Comparison of ENCODE assay signal across 8 mouse cellular contexts in genomic region chr3:104992709-104993388, GRCm38 (mm10). TPM values are rescaled to one million over a fixed set of nuclear protein-coding genes. Genes with fewer than 3 reads are reported as not detected.
DNase-seq lines count a peak whose midpoint lies in the region; ATAC-seq and TF ChIP-seq lines count a peak whose summit lies in the region.

No protein-coding gene starts in this region.

- H3K36me3 ChIP-seq in embryonic facial prominence, embryonic 15.5 days, result no peaks in the 10 kb centered on the region
- no peaks in the 10 kb centered on the region for H3K36me3 ChIP-seq in limb, embryonic 12.5 days
- no peaks in the 10 kb centered on the region for H3K36me3 ChIP-seq in midbrain, embryonic 15.5 days (replicated peaks)

- TF ChIP-seq CTCF in bone marrow, adult 2 months (IDR thresholded peaks at IDR 0.05; ENCODE audit: control insufficient read depth, insufficient read depth, low read length), result peak; percentile 88

- H3K9ac ChIP-seq in embryonic facial prominence, embryonic 15.5 days, result no peak overlapping the region
- H3K9ac ChIP-seq in limb, embryonic 12.5 days (replicated peaks), result no peak overlapping the region
- H3K9ac ChIP-seq in midbrain, embryonic 15.5 days, result no peak overlapping the region

- DNase-seq in A20 (ENCODE audit: low read depth, low spot score), result peak; percentile 87
- DNase-seq in heart, adult 8-10 months (ENCODE audit: low spot score), result peak; percentile 92
- peak; percentile 75 to 89 for DNase-seq in kidney, adult 8-10 months
- DNase-seq in spleen, adult 18-20 months, result peak; percentile 55 to 79

- no peak for TF ChIP-seq POLR2A in bone marrow, adult 2 months (IDR thresholded peaks at IDR 0.05; ENCODE audit: borderline replicate concordance, control insufficient read depth, low read depth, low read length)

- peak; percentile 80; the same call in 1 of the 2 replicates for ATAC-seq in embryonic facial prominence, embryonic 15.5 days (ENCODE audit: insufficient number of reproducible peaks, low FRiP score, low TSS enrichment, low read depth)
- ATAC-seq in limb, embryonic 12.5 days (ENCODE audit: insufficient number of reproducible peaks, insufficient read depth, low FRiP score, low TSS enrichment, low read depth), result peak; percentile 63; the same call in 1 of the 2 replicates
- ATAC-seq in midbrain, embryonic 15.5 days (replicated peaks), result peak; percentile 86

- 11% methylated on average over 23 of the region's 23 CpGs for WGBS in bone marrow, adult 2 months
- 8% methylated on average over 23 of the region's 23 CpGs for WGBS in embryonic facial prominence, embryonic 15.5 days
- 13% methylated on average over 23 of the region's 23 CpGs for WGBS in limb, embryonic 12.5 days
- WGBS in midbrain, embryonic 15.5 days, result 10% methylated on average over 23 of the region's 23 CpGs

- H3K27ac ChIP-seq in bone marrow, adult 2 months (ENCODE audit: control insufficient read depth, insufficient read depth, low read depth, low read length, poor library complexity), result no peak overlapping the region
- H3K27ac ChIP-seq in embryonic facial prominence, embryonic 15.5 days (replicated peaks), result 0 out of 2 replicates have a peak overlapping the region, but pooled peaks have one; percentile 83
- no peak overlapping the region for H3K27ac ChIP-seq in limb, embryonic 12.5 days
- H3K27ac ChIP-seq in midbrain, embryonic 15.5 days, result no peak overlapping the region

- no peak overlapping the region for H3K4me3 ChIP-seq in bone marrow, adult 2 months (replicated peaks; ENCODE audit: control insufficient read depth, low read depth, low read length)
- no peak overlapping the region for H3K4me3 ChIP-seq in embryonic facial prominence, embryonic 15.5 days (replicated peaks)
- H3K4me3 ChIP-seq in limb, embryonic 12.5 days (replicated peaks), result no peak overlapping the region
- H3K4me3 ChIP-seq in midbrain, embryonic 15.5 days, result no peak overlapping the region

- no peaks in the 10 kb centered on the region for H3K27me3 ChIP-seq in embryonic facial prominence, embryonic 15.5 days
- H3K27me3 ChIP-seq in limb, embryonic 12.5 days, result no peaks in the 10 kb centered on the region
- H3K27me3 ChIP-seq in midbrain, embryonic 15.5 days (replicated peaks), result no peaks in the 10 kb centered on the region

- peak overlapping the region; percentile 30 for H3K4me2 ChIP-seq in embryonic facial prominence, embryonic 15.5 days (replicated peaks)
- H3K4me2 ChIP-seq in limb, embryonic 12.5 days, result peak overlapping the region; percentile 32
- peak overlapping the region; percentile 35 for H3K4me2 ChIP-seq in midbrain, embryonic 15.5 days

- H3K4me1 ChIP-seq in bone marrow, adult 2 months (ENCODE audit: control insufficient read depth, insufficient read depth, low read length), result no peaks in the 10 kb centered on the region
- peaks cover 25% of the 10 kb centered on the region for H3K4me1 ChIP-seq in embryonic facial prominence, embryonic 15.5 days
- peaks cover 20% of the 10 kb centered on the region for H3K4me1 ChIP-seq in limb, embryonic 12.5 days (replicated peaks)
- peaks cover 11% of the 10 kb centered on the region for H3K4me1 ChIP-seq in midbrain, embryonic 15.5 days

- no peaks in the 10 kb centered on the region for H3K9me3 ChIP-seq in embryonic facial prominence, embryonic 15.5 days (replicated peaks)
- H3K9me3 ChIP-seq in limb, embryonic 12.5 days, result no peaks in the 10 kb centered on the region
- no peaks in the 10 kb centered on the region for H3K9me3 ChIP-seq in midbrain, embryonic 15.5 days

RNA-seq across cellular contexts. Expression of gene Wnt2b, which starts 31.1 kb away (rescaled TPM):
- not detected in 2 replicates for polyA plus RNA-seq in bone marrow, adult 2 months (2011; ENCODE audit: insufficient read depth, insufficient read length, low replicate concordance, missing spikeins)
- polyA plus RNA-seq in embryonic facial prominence, embryonic 15.5 days (2015; fragmentation: Nextera tagmentation; extraction: Ambion mirVana), result 1.3 and 1.6 TPM in 2 replicates
- 1 to 10 TPM in 1 of 4 experiments, under 1 TPM in 3; 0.38 to 2.0 (median 0.60) TPM for total RNA-seq in heart, adult 8-10 months (2022)
- 0.69 and 0.70 TPM in 2 replicates for polyA plus RNA-seq in limb, embryonic 12.5 days (2016; fragmentation: Nextera tagmentation; extraction: Ambion mirVana)
- polyA plus RNA-seq in midbrain, embryonic 15.5 days (2015; fragmentation: Nextera tagmentation; extraction: Ambion mirVana), result 0.86 and 1.2 TPM in 2 replicates
